Mouse (Mus musculus) limb, embryonic 10.5 days (tissue): Measurements from ENCODE around the gene Tmem56. TPM values are rescaled to one million over a fixed set of nuclear protein-coding genes. Genes with fewer than 3 reads are reported as not detected.

ENCODE experiments used
- DNase-seq: peaks from one replicate; pipeline ENCODE4 v3.0.0-alpha.2; 2017; ENCODE audit warnings: low spot score
- H3K27ac ChIP-seq: fragments of 300-500 bp; sonication (generic); 2 replicates; pipeline ENCODE4 v1.5.1; 2016; ENCODE audit warnings: mild to moderate bottlenecking
- H3K27me3 ChIP-seq: fragments of 300-500 bp; sonication (generic); 2 replicates; pipeline ENCODE4 v1.6.1; 2016; ENCODE audit warnings: low read depth, mild to moderate bottlenecking; ENCODE audit not compliant: poor library complexity, severe bottlenecking
- H3K36me3 ChIP-seq: fragments of 300-500 bp; sonication (generic); 2 replicates; pipeline ENCODE4 v1.6.1; 2016; ENCODE audit warnings: mild to moderate bottlenecking, moderate library complexity
- H3K4me1 ChIP-seq: fragments of 300-500 bp; sonication (generic); 2 replicates; pipeline ENCODE4 v1.6.1; 2016
- H3K4me3 ChIP-seq: fragments of 300-500 bp; sonication (generic); 2 replicates; pipeline ENCODE4 v1.5.1; 2016; ENCODE audit warnings: mild to moderate bottlenecking, moderate library complexity
- H3K9me3 ChIP-seq: fragments of 300-500 bp; sonication (generic); replicated peaks from 2 replicates; pipeline ENCODE4 v1.6.1; 2016; ENCODE audit warnings: mild to moderate bottlenecking
- WGBS: fragments of 180-500 bp; shearing (Covaris S2); methylation state at CpG from one replicate; pipeline ENCODE4 v1.1.7; 2016; 5-methylcytosine and 5-hydroxymethylcytosine counted together
- polyA plus RNA-seq: library from polyadenylated mRNA; unstranded; fragments of >200 nt; fragmentation: Nextera tagmentation; extraction: Ambion mirVana; gene quantifications from 2 replicates; pipeline ENCODE4 v1.2.1, GENCODE M21; 2016

The Tmem56 gene
- polyA plus RNA-seq, 1 experiment from 2014 or later, result 0.96 TPM

DNA sequence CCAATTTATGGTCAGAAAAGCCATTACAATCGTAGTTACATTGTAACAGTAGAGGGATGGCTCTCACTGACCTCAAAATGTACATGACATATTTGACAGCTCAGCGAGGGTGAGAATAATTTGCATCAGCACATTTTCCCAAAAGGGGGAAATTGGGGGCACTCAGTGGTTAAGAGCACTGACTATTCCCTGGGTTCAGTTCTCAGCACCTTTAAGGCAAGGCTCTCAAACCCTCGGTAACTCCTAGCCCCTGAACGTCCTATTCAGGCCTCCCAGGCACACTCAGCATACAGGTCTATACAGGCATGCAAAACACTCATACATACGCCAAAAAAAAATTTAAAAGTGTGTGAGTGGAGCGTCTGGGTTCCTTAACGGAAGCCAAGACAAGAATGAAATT is 112.3 kb downstream of the Tmem56 start:
- Histone ChIP-seq H3K9me3 (no peaks in the 10 kb centered on the region), H3K4me1 (peaks cover 9% of the 10 kb centered on the region; the same call in 1 of the 2 replicates), H3K4me3 (peak overlapping the region; percentile 72), H3K27ac (peak overlapping the region; percentile 92; the same call in 1 of the 2 replicates), H3K36me3 (peaks cover 4% of the 10 kb centered on the region; the same call in 1 of the 2 replicates), H3K27me3 (no peaks in the 10 kb centered on the region)
- 62% methylated on average over 7 of the region's 7 CpGs for WGBS
- no peak for DNase-seq

DNA sequence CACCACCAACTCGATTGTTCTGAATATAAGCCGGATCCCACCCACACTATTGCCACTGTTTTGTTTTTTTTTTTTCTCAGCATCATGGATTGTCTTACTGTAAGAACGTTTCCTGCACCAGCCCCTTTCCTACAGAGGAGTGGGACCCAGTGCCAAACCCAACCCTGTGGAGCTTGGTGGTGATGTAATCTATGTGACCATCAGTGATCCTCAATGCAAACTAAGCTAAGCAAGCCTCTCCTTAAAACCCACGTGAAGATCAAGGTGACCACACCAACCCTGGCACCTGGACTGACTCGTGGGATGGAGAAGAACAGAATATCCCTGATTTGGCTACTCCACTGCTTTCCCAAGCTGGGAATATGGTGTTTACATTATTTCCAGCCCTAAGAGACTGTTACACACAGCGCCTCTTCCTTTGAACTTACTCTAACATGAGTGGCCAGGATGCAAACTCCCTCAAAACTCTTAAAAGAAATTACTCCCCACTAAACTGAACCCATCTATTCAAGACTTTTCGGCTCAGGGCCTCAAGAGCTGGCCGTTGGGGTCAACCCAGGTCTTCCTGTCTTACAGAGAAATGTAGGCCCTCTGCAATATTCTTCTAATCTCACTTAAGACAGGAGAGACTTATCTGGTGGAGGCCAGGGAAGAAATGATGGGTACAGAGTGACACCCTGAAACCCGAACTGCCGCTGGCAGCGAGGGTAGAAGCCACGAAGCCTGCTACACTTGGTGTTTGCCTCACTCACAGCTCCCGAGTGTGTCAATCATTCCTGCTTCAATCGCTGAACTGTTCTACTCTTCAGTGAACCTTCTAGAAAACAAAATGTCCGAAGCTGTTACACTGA is 113.6 kb downstream of the Tmem56 start:
- no peak overlapping the region for H3K27ac ChIP-seq
- no peaks in the 10 kb centered on the region for H3K9me3 ChIP-seq
- peaks cover 9% of the 10 kb centered on the region; the same call in 1 of the 2 replicates for H3K4me1 ChIP-seq
- no peak for DNase-seq
- H3K4me3 ChIP-seq, result no peak overlapping the region
- H3K36me3 ChIP-seq, result peaks cover 4% of the 10 kb centered on the region; the same call in 1 of the 2 replicates
- whole genome bisulfite sequencing, result 90% methylated on average over 15 of the region's 15 CpGs
- H3K27me3 ChIP-seq, result no peaks in the 10 kb centered on the region

DNA sequence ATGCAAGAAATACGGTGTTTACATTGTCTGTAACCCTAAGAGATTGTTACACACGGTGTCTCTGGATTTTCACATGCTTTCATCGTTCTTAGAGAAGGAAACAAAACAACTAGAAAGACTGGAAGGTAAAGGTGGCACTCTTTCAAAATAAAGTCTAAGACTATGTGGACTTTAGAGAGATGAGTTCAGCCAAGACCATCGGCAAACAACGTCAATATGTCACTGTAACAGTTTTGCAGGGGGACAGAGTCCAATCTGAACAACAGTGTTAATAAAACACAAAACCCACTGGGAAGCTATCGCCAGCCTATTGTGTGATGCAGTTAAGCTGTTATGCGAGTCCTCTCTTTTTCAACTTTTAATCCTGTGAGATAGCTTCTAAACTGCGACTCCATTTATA is 114.3 kb downstream of the Tmem56 start:
- no peak overlapping the region for H3K27ac ChIP-seq
- H3K4me1 ChIP-seq, result peaks cover 9% of the 10 kb centered on the region; the same call in 1 of the 2 replicates
- no peak for DNase-seq
- 94% methylated on average over 8 of the region's 8 CpGs for WGBS
- no peak overlapping the region for H3K4me3 ChIP-seq
- H3K9me3 ChIP-seq, result no peaks in the 10 kb centered on the region
- peaks cover 4% of the 10 kb centered on the region; the same call in 1 of the 2 replicates for H3K36me3 ChIP-seq
- no peaks in the 10 kb centered on the region for H3K27me3 ChIP-seq

DNA sequence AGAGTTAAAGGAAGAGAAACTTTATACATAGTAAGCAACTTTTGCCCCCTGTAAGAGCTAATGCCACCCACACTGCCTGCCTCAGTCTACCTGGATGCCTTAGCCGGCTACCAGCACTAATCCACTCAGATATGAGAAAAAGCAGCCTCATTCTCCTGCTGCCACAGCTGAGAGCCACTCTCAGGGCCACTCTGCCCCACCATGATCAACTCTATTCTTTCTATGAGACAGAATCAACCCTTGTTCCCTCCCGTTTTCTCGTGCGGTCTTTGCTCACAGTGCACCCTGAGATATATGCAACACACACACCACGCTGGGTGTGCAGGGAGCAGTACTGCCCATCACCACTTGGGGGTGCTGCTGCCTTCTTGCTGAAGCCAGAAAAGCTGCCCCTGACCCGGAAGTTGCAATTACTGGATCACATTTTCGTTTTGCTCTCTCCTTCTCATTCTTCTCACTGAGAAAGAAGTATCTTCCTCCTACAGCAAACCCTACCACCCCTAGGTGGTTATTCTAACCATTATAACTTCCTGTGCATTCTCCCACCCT is 119.6 kb downstream of the Tmem56 start:
- 51% methylated on average over 7 of the region's 7 CpGs for WGBS
- H3K27me3 ChIP-seq, result no peaks in the 10 kb centered on the region
- H3K27ac ChIP-seq, result no peak overlapping the region
- H3K9me3 ChIP-seq, result no peaks in the 10 kb centered on the region
- H3K4me1 ChIP-seq, result peaks cover 3% of the 10 kb centered on the region; the same call in 1 of the 2 replicates
- H3K36me3 ChIP-seq, result peaks cover 4% of the 10 kb centered on the region; the same call in 1 of the 2 replicates
- no peak overlapping the region for H3K4me3 ChIP-seq
- DNase-seq, result peak; percentile 69

DNA sequence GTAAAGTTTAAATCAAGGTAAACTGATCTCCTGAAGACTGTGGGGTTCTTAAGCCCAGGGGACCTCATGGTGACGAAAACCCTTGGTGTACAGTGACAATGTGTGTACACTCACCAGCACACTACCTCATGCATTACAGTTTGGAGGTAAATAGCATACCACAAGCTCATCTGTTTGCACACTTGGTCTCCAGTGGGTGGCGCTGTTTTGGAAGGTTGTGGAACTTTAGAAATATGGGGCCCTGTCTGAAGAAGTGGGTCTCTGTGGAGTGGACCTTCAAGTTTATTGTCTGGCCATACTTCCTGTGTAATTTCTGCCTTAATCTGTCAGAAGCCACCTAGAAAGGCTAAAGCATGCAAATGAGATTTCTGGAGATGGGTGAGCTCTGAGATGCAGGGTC is 121.2 kb downstream of the Tmem56 start:
- no peak overlapping the region for H3K27ac ChIP-seq

DNA sequence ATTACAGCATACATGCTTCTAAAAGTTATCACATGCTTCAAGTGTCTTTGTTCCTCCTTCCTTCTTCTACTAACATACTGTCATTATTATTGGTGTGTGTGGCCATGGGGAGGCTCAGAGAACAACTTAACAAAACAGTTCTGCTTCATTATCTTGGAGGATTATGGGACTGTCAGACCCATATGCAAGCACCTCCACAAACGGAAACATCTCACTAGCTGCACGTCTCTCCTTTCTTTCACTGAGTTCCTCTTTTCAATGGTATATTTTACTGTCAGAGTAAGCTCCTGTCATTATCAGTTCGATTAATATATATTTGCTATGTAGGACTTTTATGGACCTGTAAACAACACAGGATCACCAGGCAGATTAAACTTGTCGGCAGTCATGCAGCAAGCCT is 122.5 kb downstream of the Tmem56 start:
- Histone ChIP-seq H3K27ac (no peak overlapping the region), H3K4me3 (no peak overlapping the region), H3K36me3 (no peaks in the 10 kb centered on the region), H3K27me3 (no peaks in the 10 kb centered on the region), H3K4me1 (peaks cover 24% of the 10 kb centered on the region), H3K9me3 (no peaks in the 10 kb centered on the region)
- DNase-seq, result no peak
- WGBS, result 73% methylated on average over 4 of the region's 4 CpGs

More for the DNA sequence above, 121.2 kb downstream of the Tmem56 start:
- Histone ChIP-seq H3K9me3 (no peaks in the 10 kb centered on the region), H3K27me3 (no peaks in the 10 kb centered on the region), H3K4me1 (peaks cover 12% of the 10 kb centered on the region), H3K36me3 (peaks cover 4% of the 10 kb centered on the region; the same call in 1 of the 2 replicates), H3K4me3 (no peak overlapping the region)
- DNase-seq, result peak; percentile 44
- 49% methylated on average over 2 of the region's 2 CpGs for WGBS

DNA sequence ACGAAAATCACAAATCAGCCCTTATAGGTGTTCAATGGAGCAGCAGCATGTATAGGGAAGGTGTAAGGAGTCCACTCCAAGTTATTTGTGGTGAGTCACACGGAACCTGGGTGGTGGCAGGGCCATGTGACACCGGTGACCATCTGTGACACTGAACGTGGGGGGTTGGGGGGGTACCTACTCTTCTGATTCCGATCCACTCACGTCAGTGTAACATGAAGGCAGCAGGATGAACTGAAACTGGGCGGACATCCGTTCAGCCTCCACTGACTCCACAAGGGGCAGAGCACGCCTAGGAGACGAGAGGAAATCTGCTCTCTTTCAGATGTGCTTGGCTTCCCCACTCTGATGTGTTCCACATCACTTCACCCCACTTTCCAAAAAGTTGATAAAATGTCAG is 123.3 kb downstream of the Tmem56 start:
- no peaks in the 10 kb centered on the region for H3K27me3 ChIP-seq
- no peak overlapping the region for H3K27ac ChIP-seq
- peaks cover 25% of the 10 kb centered on the region for H3K4me1 ChIP-seq
- 80% methylated on average over 10 of the region's 10 CpGs for whole genome bisulfite sequencing
- no peak overlapping the region for H3K4me3 ChIP-seq
- H3K36me3 ChIP-seq, result no peaks in the 10 kb centered on the region
- H3K9me3 ChIP-seq, result no peaks in the 10 kb centered on the region
- DNase-seq, result no peak

DNA sequence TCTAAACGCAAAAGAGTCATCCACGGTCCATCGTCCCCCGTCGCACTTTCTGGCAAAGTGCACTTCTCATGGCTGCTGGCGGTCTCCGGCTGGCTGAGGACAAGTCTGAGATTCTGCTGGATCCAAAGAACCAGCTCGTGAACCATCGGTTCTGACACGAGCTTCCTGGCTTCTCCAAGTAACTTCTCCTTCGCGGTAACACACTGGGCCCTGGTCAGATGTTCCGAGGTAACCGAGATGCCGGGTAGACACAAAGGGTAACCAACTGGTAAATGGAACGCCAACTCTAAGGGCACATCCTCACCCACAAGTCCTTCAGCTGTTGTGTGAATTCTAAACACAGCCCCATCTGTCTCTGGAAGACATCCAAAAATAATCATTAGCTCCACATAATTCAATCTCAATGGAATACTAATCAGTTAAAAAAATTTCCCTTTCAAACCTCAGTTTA is 124.0 kb downstream of the Tmem56 start:
- H3K9me3 ChIP-seq, result no peaks in the 10 kb centered on the region
- H3K4me3 ChIP-seq, result no peak overlapping the region
- DNase-seq, result no peak
- 94% methylated on average over 16 of the region's 16 CpGs for WGBS
- no peak overlapping the region for H3K27ac ChIP-seq
- peaks cover 25% of the 10 kb centered on the region for H3K4me1 ChIP-seq
- no peaks in the 10 kb centered on the region for H3K36me3 ChIP-seq
- H3K27me3 ChIP-seq, result no peaks in the 10 kb centered on the region

DNA sequence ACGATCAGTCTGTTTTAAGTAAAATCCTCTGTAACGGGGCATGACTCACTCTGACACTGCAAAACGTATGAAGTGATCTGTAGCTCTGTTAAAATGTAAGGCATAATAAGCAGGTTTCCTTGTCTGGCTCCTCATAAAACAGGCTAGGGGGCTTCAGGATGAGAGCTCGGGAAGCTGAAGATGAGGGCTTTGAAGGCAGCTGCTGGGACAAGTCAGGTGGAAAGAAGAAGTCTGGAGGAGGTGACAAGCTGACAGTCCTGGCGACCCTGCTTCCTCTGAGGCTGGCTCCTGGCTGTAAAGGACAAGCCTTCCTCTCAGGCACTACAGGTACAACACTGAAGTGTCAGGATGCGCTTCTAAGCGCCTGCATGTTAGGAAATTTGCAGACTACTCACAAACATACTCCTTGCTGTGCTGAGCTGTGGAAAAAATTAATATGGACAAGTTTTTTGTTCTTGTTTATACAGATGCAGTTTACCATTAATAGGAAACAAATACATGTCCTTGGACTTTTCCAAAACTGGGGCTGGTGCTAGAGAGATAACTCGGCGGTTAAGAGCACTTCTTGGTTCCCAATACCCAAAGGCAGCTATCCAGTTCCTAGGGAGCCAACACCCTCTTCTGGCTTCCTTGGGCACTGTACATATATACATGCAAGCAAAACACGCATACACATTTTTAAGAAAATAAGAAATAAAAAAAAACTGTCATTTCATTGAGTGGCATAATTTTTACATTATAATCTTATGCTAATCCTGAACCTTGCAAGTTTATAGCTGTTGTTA is 125.2 kb downstream of the Tmem56 start:
- no peak overlapping the region for H3K4me3 ChIP-seq
- H3K9me3 ChIP-seq, result no peaks in the 10 kb centered on the region
- H3K27ac ChIP-seq, result no peak overlapping the region
- 72% methylated on average over 10 of the region's 10 CpGs for WGBS
- peaks cover 25% of the 10 kb centered on the region for H3K4me1 ChIP-seq
- H3K36me3 ChIP-seq, result no peaks in the 10 kb centered on the region
- no peak for DNase-seq
- H3K27me3 ChIP-seq, result no peaks in the 10 kb centered on the region

DNA sequence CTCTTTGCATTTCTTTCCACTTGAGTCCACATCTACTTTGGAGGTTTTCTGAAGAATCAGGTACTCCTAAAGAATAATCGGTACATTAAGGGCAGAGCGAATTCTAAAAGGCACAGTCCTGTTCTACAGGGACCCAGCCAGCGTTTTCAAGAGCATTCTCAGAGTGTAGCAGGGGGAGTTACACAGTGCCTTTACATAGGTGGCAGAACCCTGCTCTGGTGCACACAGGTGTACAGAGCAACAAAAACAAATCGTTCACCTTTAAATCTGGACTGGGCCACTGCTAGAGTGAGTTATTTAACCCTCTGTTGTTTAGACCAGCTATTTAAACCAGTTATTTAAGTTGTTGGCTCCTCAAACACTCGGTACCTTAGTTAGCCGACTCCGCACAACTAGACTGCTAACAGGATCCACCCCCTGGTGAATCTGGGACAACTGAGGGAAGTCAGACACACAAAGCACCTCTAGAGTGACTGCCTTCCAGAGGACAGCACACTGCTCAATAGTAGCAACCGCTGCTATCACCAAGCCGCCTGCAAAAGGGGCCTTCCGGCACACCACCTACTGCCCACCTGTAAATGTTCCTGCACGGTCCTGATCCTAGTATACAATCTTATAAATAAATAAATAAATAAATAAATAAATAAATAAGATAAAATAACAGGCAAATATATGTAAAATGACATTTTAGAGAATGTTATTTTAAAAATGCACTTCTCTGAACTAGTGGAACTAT is 126.3 kb downstream of the Tmem56 start:
- peak overlapping the region; percentile 36 for H3K27ac ChIP-seq
- DNase-seq, result no peak

DNA sequence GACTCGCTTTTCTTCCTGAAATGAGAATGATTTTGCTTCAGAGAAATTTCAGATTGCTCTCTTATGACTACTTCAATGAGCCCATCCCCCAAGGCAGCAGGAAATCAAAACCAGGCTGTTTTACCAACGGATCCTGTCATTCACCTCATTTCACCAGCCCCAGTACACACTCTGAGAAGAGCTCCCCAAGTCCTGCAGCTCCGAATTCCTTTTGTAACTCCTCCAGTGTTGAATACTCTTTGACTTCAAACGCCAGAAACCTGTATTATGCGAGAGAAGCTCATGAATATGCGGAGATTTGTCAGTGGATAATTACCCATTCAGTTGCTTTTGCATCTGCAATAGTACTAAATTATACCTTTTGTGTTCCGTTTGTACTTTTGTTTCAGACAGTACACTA is 126.9 kb downstream of the Tmem56 start:
- no peaks in the 10 kb centered on the region for H3K9me3 ChIP-seq
- no peaks in the 10 kb centered on the region for H3K27me3 ChIP-seq
- 40% methylated on average over 7 of the region's 7 CpGs for WGBS
- no peaks in the 10 kb centered on the region for H3K36me3 ChIP-seq
- H3K27ac ChIP-seq, result 0 out of 2 replicates have a peak overlapping the region, but pooled peaks have one; percentile 36
- peaks cover 25% of the 10 kb centered on the region for H3K4me1 ChIP-seq
- DNase-seq, result peak; percentile 44
- H3K4me3 ChIP-seq, result no peak overlapping the region

More for the DNA sequence above, 126.3 kb downstream of the Tmem56 start:
- H3K27me3 ChIP-seq, result no peaks in the 10 kb centered on the region
- H3K4me3 ChIP-seq, result no peak overlapping the region
- no peaks in the 10 kb centered on the region for H3K36me3 ChIP-seq
- 70% methylated on average over 11 of the region's 11 CpGs for WGBS
- H3K4me1 ChIP-seq, result peaks cover 25% of the 10 kb centered on the region
- no peaks in the 10 kb centered on the region for H3K9me3 ChIP-seq
